Mouse (Mus musculus) lung, postnatal 0 days (tissue): ENCODE measurements around the gene Sox5.

Source experiments
- CTCF ChIP-seq: IDR thresholded peaks from 2 replicates; pipeline ENCODE4 v1.5.1; 2016; ENCODE audit warnings: antibody characterized with exemption, mild to moderate bottlenecking
- EP300 ChIP-seq: IDR thresholded peaks from 2 replicates; pipeline ENCODE4 v1.6.1; 2016; ENCODE audit warnings: antibody characterized with exemption, mild to moderate bottlenecking, control low read depth

DNA sequence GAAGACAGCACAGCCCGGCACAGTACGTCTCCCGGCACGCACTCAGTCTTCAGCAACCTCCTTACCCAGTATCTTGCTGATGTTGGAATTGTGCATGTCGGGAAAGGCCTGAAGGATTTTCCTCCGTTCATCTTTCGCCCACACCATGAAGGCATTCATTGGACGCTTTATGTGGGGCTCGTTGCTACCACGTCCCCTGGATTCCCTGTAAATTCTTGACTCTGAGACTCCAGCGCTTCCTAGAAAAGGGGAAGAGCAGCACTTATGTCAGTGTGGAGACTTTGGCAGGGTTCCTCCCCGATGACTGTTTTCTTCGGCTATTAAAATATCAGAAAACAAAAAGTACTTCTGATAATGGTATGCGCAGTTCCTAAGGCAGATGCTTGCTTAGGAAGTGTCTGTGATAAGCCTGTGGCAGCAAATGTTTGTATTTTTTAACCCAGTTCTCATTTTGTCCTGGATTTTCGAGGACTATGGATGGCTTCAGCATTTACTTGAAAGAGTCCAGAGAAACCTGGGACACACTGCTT lies 940.6 kb downstream of the Sox5 start:
- TF ChIP-seq CTCF (no peak), EP300 (no peak)
